Mouse (Mus musculus): Measurements from ENCODE around the gene Phactr1. TPM values are rescaled to one million over a fixed set of nuclear protein-coding genes. Genes with fewer than 3 reads are reported as not detected.

Phactr1 gene
- polyA plus RNA-seq, 1 experiment from 2014 or later: 6.8 TPM

GRCm38 (mm10) chr13:42999287-42999686 is 318.9 kb downstream of the Phactr1 start:
- H3K9me3 ChIP-seq (ENCODE audit: control insufficient read depth): no peaks in the 10 kb centered on the region
- 80% methylated on average over 3 of the region's 3 CpGs for WGBS
- ATAC-seq: no peak

GRCm38 (mm10) chr13:43005131-43005579 is 324.7 kb downstream of the Phactr1 start:
- peak overlapping the region; percentile 25; the same call in 1 of the 2 replicates for H3K4me2 ChIP-seq (replicated peaks; ENCODE audit: low read depth)
- H3K4me1 ChIP-seq (replicated peaks; ENCODE audit: control insufficient read depth, insufficient read depth, low read length): 0 out of 2 replicates have a peak, but pooled peaks cover 3% of the 10 kb centered on the region
- H3K9me3 ChIP-seq (ENCODE audit: control insufficient read depth): no peaks in the 10 kb centered on the region
- no peaks in the 10 kb centered on the region for H3K27me3 ChIP-seq (replicated peaks; ENCODE audit: control insufficient read depth, insufficient read depth, low read length)
- no peaks in the 10 kb centered on the region for H3K36me3 ChIP-seq (ENCODE audit: control insufficient read depth, insufficient read depth)
- no peak overlapping the region for H3K27ac ChIP-seq (ENCODE audit: low read depth, low read length)
- H3K4me3 ChIP-seq (ENCODE audit: low read depth, low read length): no peak overlapping the region
- no peak for TF ChIP-seq CTCF (IDR thresholded peaks at IDR 0.05; ENCODE audit: low read depth)
- ATAC-seq: peak; percentile 95
- no peak overlapping the region for H3K9ac ChIP-seq (ENCODE audit: low read depth, low read length)
- 15% methylated on average over 3 of the region's 3 CpGs for WGBS

More at GRCm38 (mm10) chr13:42999287-42999686, 318.9 kb downstream of the Phactr1 start:
- no peak for TF ChIP-seq CTCF (IDR thresholded peaks at IDR 0.05; ENCODE audit: low read depth)
- no peak overlapping the region for H3K27ac ChIP-seq (ENCODE audit: low read depth, low read length)
- no peaks in the 10 kb centered on the region for H3K4me1 ChIP-seq (replicated peaks; ENCODE audit: control insufficient read depth, insufficient read depth, low read length)
- H3K4me3 ChIP-seq (ENCODE audit: low read depth, low read length): no peak overlapping the region
- H3K27me3 ChIP-seq (replicated peaks; ENCODE audit: control insufficient read depth, insufficient read depth, low read length): no peaks in the 10 kb centered on the region
- no peak overlapping the region for H3K4me2 ChIP-seq (replicated peaks; ENCODE audit: low read depth)
- no peak overlapping the region for H3K9ac ChIP-seq (ENCODE audit: low read depth, low read length)
- no peaks in the 10 kb centered on the region for H3K36me3 ChIP-seq (ENCODE audit: control insufficient read depth, insufficient read depth)

- no peak for TF ChIP-seq CTCF (IDR thresholded peaks at IDR 0.05; ENCODE audit: low read depth)
- H3K27ac ChIP-seq (ENCODE audit: low read depth, low read length): no peak overlapping the region
- 67% methylated on average over 5 of the region's 5 CpGs for WGBS
Observed at GRCm38 (mm10) chr13:43008466-43008865, 328.0 kb downstream of the Phactr1 start.

GRCm38 (mm10) chr13:43009596-43009995 is 329.2 kb downstream of the Phactr1 start:
- Histone ChIP-seq H3K9me3 (ENCODE audit: control insufficient read depth) (no peaks in the 10 kb centered on the region), H3K4me2 (replicated peaks; ENCODE audit: low read depth) (no peak overlapping the region), H3K27ac (ENCODE audit: low read depth, low read length) (no peak overlapping the region), H3K9ac (ENCODE audit: low read depth, low read length) (no peak overlapping the region), H3K4me3 (ENCODE audit: low read depth, low read length) (no peak overlapping the region), H3K36me3 (ENCODE audit: control insufficient read depth, insufficient read depth) (no peaks in the 10 kb centered on the region), H3K27me3 (replicated peaks; ENCODE audit: control insufficient read depth, insufficient read depth, low read length) (no peaks in the 10 kb centered on the region), H3K4me1 (replicated peaks; ENCODE audit: control insufficient read depth, insufficient read depth, low read length) (0 out of 2 replicates have a peak, but pooled peaks cover 3% of the 10 kb centered on the region)
- no peak for ATAC-seq
- TF ChIP-seq CTCF (IDR thresholded peaks at IDR 0.05; ENCODE audit: low read depth): no peak
- 78% methylated on average over 3 of the region's 3 CpGs for WGBS

More at GRCm38 (mm10) chr13:43008466-43008865, 328.0 kb downstream of the Phactr1 start:
- Histone ChIP-seq H3K9me3 (ENCODE audit: control insufficient read depth) (no peaks in the 10 kb centered on the region), H3K36me3 (ENCODE audit: control insufficient read depth, insufficient read depth) (no peaks in the 10 kb centered on the region), H3K9ac (ENCODE audit: low read depth, low read length) (no peak overlapping the region), H3K4me1 (replicated peaks; ENCODE audit: control insufficient read depth, insufficient read depth, low read length) (0 out of 2 replicates have a peak, but pooled peaks cover 3% of the 10 kb centered on the region), H3K27me3 (replicated peaks; ENCODE audit: control insufficient read depth, insufficient read depth, low read length) (no peaks in the 10 kb centered on the region), H3K4me2 (replicated peaks; ENCODE audit: low read depth) (no peak overlapping the region), H3K4me3 (ENCODE audit: low read depth, low read length) (no peak overlapping the region)
- no peak for ATAC-seq

- Histone ChIP-seq H3K27me3 (replicated peaks; ENCODE audit: control insufficient read depth, insufficient read depth, low read length) (no peaks in the 10 kb centered on the region), H3K36me3 (ENCODE audit: control insufficient read depth, insufficient read depth) (no peaks in the 10 kb centered on the region), H3K4me3 (ENCODE audit: low read depth, low read length) (no peak overlapping the region), H3K4me1 (replicated peaks; ENCODE audit: control insufficient read depth, insufficient read depth, low read length) (no peaks in the 10 kb centered on the region), H3K9ac (ENCODE audit: low read depth, low read length) (no peak overlapping the region), H3K27ac (ENCODE audit: low read depth, low read length) (no peak overlapping the region), H3K4me2 (replicated peaks; ENCODE audit: low read depth) (no peak overlapping the region), H3K9me3 (ENCODE audit: control insufficient read depth) (no peaks in the 10 kb centered on the region)
- WGBS: 61% methylated on average over 3 of the region's 3 CpGs
- no peak for ATAC-seq
- no peak for TF ChIP-seq CTCF (IDR thresholded peaks at IDR 0.05; ENCODE audit: low read depth)
Observed at GRCm38 (mm10) chr13:43011516-43011915, 331.1 kb downstream of the Phactr1 start.

- ATAC-seq: no peak
- 80% methylated on average over 4 of the region's 4 CpGs for WGBS
- Histone ChIP-seq H3K4me1 (replicated peaks; ENCODE audit: control insufficient read depth, insufficient read depth, low read length) (no peaks in the 10 kb centered on the region), H3K27me3 (replicated peaks; ENCODE audit: control insufficient read depth, insufficient read depth, low read length) (no peaks in the 10 kb centered on the region), H3K36me3 (ENCODE audit: control insufficient read depth, insufficient read depth) (no peaks in the 10 kb centered on the region), H3K9ac (ENCODE audit: low read depth, low read length) (no peak overlapping the region), H3K4me3 (ENCODE audit: low read depth, low read length) (no peak overlapping the region), H3K27ac (ENCODE audit: low read depth, low read length) (no peak overlapping the region), H3K9me3 (ENCODE audit: control insufficient read depth) (no peaks in the 10 kb centered on the region), H3K4me2 (replicated peaks; ENCODE audit: low read depth) (no peak overlapping the region)
- TF ChIP-seq CTCF (IDR thresholded peaks at IDR 0.05; ENCODE audit: low read depth): no peak
Observed at GRCm38 (mm10) chr13:43013984-43014383, 333.6 kb downstream of the Phactr1 start.

GRCm38 (mm10) chr13:43015768-43016167 is 335.3 kb downstream of the Phactr1 start:
- H3K9me3 ChIP-seq (ENCODE audit: control insufficient read depth): no peaks in the 10 kb centered on the region
- ATAC-seq: no peak
- TF ChIP-seq CTCF (IDR thresholded peaks at IDR 0.05; ENCODE audit: low read depth): no peak
- no peak overlapping the region for H3K4me2 ChIP-seq (replicated peaks; ENCODE audit: low read depth)
- H3K36me3 ChIP-seq (ENCODE audit: control insufficient read depth, insufficient read depth): no peaks in the 10 kb centered on the region
- no peak overlapping the region for H3K27ac ChIP-seq (ENCODE audit: low read depth, low read length)
- no peaks in the 10 kb centered on the region for H3K27me3 ChIP-seq (replicated peaks; ENCODE audit: control insufficient read depth, insufficient read depth, low read length)
- H3K9ac ChIP-seq (ENCODE audit: low read depth, low read length): no peak overlapping the region
- 76% methylated on average over 6 of the region's 6 CpGs for WGBS
- no peaks in the 10 kb centered on the region for H3K4me1 ChIP-seq (replicated peaks; ENCODE audit: control insufficient read depth, insufficient read depth, low read length)
- no peak overlapping the region for H3K4me3 ChIP-seq (ENCODE audit: low read depth, low read length)

Measured in intestine, postnatal 0 days (tissue).